Mouse (Mus musculus) activated CD4-positive, CD25-positive, alpha-beta regulatory T cell, adult 4 months (primary cell): ENCODE measurements around the gene Pde4c. TPM values are rescaled to one million over a fixed set of nuclear protein-coding genes. Genes with fewer than 3 reads are reported as not detected.

ENCODE experiments used
- ATAC-seq: one replicate; pipeline ENCODE4 v1.8.0; 2017
- polyA plus RNA-seq, 2 experiments: library from polyadenylated mRNA; unstranded; fragments of 100-300 nt; shearing (Covaris generic); gene quantifications; one replicate each; pipeline ENCODE4 v1.2.1; 2017

Pde4c gene
- polyA plus RNA-seq, 2 experiments from 2014 or later = 0.47 to 0.95 TPM

- ATAC-seq = no peak
Measured at GRCm38 (mm10) chr8:70721601-70722000, 1.9 kb upstream of the Pde4c start.

- no peak for ATAC-seq
Measured at GRCm38 (mm10) chr8:70724216-70724615, 696 bp downstream of the Pde4c start.

- no peak for ATAC-seq
Measured at GRCm38 (mm10) chr8:70725792-70726447, 2.4 kb downstream of the Pde4c start.

GRCm38 (mm10) chr8:70726721-70727120 is 3.2 kb downstream of the Pde4c start:
- no peak for ATAC-seq

- ATAC-seq = peak; percentile 69
Measured at GRCm38 (mm10) chr8:70729808-70730475, 6.4 kb downstream of the Pde4c start.

GRCm38 (mm10) chr8:70730956-70731355 is 7.4 kb downstream of the Pde4c start:
- ATAC-seq = no peak

GRCm38 (mm10) chr8:70737705-70738104 is 14.2 kb downstream of the Pde4c start:
- ATAC-seq = no peak

GRCm38 (mm10) chr8:70738211-70738610 is 14.7 kb downstream of the Pde4c start:
- no peak for ATAC-seq

- ATAC-seq = no peak
Measured at GRCm38 (mm10) chr8:70741661-70742060, 18.1 kb downstream of the Pde4c start.

GRCm38 (mm10) chr8:70742176-70742575 is 18.7 kb downstream of the Pde4c start:
- ATAC-seq = no peak

- ATAC-seq = no peak
Measured at GRCm38 (mm10) chr8:70742981-70743655, 19.6 kb downstream of the Pde4c start.

GRCm38 (mm10) chr8:70743656-70744590 is 20.4 kb downstream of the Pde4c start:
- peak; percentile 47 for ATAC-seq

GRCm38 (mm10) chr8:70744806-70745205 is 21.3 kb downstream of the Pde4c start:
- ATAC-seq = peak; percentile 44

GRCm38 (mm10) chr8:70745691-70746220 is 22.2 kb downstream of the Pde4c start:
- no peak for ATAC-seq

- ATAC-seq = no peak
Measured at GRCm38 (mm10) chr8:70746676-70747075, 23.2 kb downstream of the Pde4c start.

GRCm38 (mm10) chr8:70747211-70747890 is 23.8 kb downstream of the Pde4c start:
- no peak for ATAC-seq

- no peak for ATAC-seq
Measured at GRCm38 (mm10) chr8:70748246-70749096, 25.0 kb downstream of the Pde4c start.

- no peak for ATAC-seq
Measured at GRCm38 (mm10) chr8:70749097-70749674, 25.7 kb downstream of the Pde4c start.

- no peak for ATAC-seq
Measured at GRCm38 (mm10) chr8:70750128-70750680, 26.7 kb downstream of the Pde4c start.
